Mouse (Mus musculus): ENCODE measurements around the gene Cux1.

The Cux1 gene

DNA sequence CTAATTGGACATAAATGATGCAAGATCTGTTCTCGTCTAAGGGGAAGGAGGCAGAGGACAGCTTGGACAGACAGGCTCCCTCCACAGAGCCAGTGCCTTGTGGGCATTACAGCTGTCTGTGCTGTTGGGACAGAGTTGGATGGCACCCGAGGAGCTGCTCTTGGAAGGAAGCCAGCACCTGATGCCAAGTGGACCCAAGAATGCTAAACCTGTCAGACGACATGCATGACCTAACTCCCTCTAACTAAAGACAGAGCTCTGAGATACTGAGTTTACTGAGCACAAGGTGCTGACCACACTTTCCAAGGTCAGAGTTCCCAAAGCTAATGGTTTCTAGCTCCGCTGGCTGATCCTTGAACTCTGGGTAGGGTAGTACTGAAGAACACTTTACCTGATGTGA is 255.1 kb downstream of the Cux1 start:
- no peak for DNase-seq (ENCODE audit: low spot score)

GRCm38 (mm10) chr5:136306254-136306653 is 261.0 kb downstream of the Cux1 start:
- DNase-seq (ENCODE audit: low spot score) = no peak

DNA sequence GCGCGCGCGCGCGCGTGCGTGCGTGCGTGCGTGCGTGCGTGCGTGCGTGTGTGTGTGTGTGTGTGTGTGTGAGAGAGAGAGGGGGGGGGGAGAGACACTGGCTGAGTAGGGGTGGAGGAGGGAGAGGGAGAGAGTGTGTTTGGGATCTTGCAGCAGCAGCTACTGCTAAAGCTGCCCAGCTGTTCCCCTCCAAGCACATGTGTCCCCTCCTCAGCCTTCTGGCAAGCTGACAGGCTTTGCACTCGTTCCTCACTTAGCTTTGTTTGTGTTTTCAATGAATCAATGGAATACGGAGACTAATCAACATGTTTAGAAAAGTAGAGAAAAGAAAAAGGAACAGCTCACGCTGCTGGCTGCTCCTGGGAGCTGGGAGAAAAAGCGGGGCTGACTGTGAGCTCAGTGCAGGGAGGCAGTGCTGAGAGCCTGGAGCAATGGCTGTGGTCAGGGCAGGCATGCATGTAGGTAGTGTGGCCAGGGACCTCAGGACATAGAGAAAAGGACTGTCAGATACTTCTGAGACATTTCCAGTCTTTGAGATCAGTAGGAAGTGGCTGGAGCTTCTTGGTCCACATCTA is 263.8 kb downstream of the Cux1 start:
- no peak for DNase-seq (ENCODE audit: low spot score)

GRCm38 (mm10) chr5:136300880-136301279 is 266.4 kb downstream of the Cux1 start:
- no peak for DNase-seq (ENCODE audit: low spot score)

- DNase-seq (ENCODE audit: low spot score) = no peak
Measured at GRCm38 (mm10) chr5:136297691-136298090, 269.6 kb downstream of the Cux1 start.

DNA sequence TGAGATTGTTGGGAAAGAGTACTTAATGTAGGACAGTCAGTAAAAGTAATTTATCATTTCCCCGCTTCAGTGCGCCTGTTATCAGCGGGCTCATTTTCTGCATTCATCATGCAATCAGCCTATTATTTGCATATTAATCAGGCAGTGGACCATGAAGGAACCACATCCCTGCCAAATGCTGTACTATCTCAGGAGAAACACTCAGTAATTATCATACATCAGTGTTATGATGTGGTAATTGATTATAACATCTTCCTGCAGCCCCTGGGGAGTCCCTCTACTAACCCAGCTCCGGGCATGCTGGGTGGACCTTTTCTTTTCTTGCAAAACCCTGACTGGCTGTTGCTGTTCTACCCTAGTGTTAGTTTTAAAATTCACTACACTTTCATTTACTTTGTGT is 270.4 kb downstream of the Cux1 start:
- no peak for DNase-seq (ENCODE audit: low spot score)

DNA sequence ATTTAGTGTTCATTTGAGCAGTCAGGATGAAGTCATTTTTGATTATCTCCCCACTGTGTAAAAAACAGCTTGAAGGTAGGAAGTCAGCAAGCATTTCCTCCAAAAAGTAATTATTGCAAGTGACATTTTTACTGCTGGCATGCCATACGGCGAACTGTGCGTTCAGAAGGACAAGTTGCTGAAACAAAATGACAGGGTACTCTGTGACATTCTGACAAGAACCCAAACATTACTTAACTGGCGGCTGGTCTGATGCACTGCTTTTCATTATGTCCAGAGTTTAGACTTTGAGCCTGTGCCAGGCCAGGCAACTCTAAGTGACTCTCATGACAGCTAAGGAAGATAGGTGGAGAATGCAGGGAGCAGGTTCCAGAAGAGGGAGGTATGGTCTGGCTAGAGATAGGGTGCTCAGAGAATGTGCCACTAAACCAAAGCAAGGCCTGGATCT is 274.3 kb downstream of the Cux1 start:
- DNase-seq (ENCODE audit: low spot score) = no peak

GRCm38 (mm10) chr5:136292361-136292760 is 274.9 kb downstream of the Cux1 start:
- no peak for DNase-seq (ENCODE audit: low spot score)

DNA sequence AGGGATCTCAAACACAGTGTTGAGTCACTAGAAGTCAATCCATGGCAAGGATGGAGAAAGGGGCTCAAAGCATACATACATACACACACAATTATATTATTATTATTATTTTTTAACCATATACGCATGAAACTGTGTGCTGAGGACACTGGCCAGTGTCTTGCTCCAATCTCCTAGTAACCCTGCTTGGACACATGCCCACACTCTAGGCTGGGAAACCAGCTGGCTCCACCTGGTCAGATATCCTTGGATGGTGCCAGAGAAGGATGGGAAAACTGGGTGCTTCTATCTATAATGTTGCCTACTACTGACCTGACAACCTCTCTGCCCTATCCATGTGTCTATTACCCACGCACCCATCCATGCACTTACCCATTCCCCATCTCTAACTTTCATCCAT is 275.7 kb downstream of the Cux1 start:
- DNase-seq (ENCODE audit: low spot score) = no peak

DNA sequence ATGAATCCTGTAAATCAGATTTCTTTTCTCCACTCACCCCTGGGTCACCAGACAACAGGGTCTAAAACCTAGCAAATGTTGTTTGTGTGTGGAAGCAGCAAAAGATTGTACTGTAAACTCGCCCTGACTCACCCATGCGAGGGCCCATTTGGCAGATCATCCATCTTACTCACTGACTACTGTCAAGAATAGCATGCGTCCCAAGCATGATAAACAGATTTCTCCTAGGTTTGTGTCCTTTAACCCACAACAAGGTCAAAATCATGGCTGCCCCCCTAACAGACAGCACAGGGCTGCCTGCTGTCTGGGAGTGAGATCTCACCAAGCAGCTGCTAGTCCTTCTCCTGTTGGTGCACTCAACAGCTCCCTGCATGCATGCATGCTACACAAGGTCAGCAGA is 277.5 kb downstream of the Cux1 start:
- no peak for DNase-seq (ENCODE audit: low spot score)

GRCm38 (mm10) chr5:136288351-136289081 is 278.8 kb downstream of the Cux1 start:
- DNase-seq (ENCODE audit: low spot score) = no peak

GRCm38 (mm10) chr5:136286566-136286965 is 280.7 kb downstream of the Cux1 start:
- no peak for DNase-seq (ENCODE audit: low spot score)

GRCm38 (mm10) chr5:136285106-136285505 is 282.2 kb downstream of the Cux1 start:
- DNase-seq (ENCODE audit: low spot score) = no peak

GRCm38 (mm10) chr5:136281351-136281750 is 285.9 kb downstream of the Cux1 start:
- peak; percentile 15 for DNase-seq (ENCODE audit: low spot score)

DNA sequence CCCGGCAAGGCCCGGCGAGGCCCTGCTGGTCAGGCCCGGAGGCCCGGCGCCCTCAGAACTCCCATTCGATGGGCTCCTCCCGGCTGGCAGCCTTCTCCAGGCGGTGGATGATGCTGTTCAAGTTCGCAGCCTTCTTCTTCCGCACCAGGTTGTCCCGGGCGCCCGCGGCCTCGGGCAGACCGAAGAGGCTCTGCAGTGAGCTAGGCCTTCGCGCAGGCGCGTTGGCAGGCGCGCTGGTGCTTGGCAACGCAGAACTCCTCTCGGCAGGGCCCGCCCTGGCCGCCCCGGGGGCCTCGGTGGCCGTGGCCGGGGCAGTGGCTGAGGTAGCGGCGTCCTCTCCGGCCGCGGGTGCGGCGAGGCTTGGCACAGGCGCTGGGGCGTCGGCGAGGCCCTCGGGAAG is 292.6 kb downstream of the Cux1 start:
- DNase-seq (ENCODE audit: low spot score) = no peak

- DNase-seq (ENCODE audit: low spot score) = no peak
Measured at GRCm38 (mm10) chr5:136269937-136270336, 297.4 kb downstream of the Cux1 start.

DNA sequence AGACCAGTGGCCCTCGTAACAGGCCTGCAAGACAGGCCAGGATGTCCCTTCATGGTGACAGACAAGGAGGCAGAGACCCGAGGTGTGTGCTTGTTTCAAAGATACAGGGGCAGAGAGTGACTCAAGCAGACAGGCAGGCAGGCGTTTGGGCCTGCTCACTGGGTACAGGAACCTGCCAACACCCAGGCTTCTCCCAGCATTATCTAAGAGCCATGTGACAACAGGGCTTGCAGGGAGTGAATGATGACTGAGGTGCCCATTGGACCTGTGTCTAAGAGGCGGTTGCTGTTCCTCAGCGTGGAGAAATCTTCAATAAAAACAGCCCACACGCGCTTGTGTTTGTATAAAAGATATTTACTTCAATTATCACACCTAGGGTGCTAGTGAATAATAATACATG is 301.2 kb downstream of the Cux1 start:
- no peak for DNase-seq (ENCODE audit: low spot score)

DNA sequence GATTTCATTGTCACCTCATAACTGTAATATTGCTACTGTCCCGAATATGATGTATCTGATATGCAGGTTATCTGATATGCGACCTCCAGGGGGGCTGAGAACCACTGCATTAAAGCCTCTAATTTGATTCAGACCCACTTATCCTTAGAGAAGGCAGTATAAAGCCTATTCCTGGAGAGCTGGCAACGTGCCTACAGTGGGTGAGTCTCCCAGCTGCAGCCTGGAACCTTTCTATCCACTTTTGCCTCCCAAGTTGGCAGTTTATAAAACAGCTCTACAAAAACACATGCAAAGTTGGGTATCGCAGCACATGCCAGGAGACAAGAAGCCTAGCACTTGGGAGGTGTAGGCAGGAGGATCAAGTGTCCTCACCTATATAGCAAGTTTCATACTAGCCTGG is 303.9 kb downstream of the Cux1 start:
- DNase-seq (ENCODE audit: low spot score) = no peak

- DNase-seq (ENCODE audit: low spot score) = peak; percentile 31
Measured at GRCm38 (mm10) chr5:136258919-136259318, 308.4 kb downstream of the Cux1 start.

- peak; percentile 55 for DNase-seq (ENCODE audit: low spot score)
Measured at GRCm38 (mm10) chr5:136252899-136253298, 314.4 kb downstream of the Cux1 start.

GRCm38 (mm10) chr5:136251004-136251403 is 316.3 kb downstream of the Cux1 start:
- no peak for DNase-seq (ENCODE audit: low spot score)

GRCm38 (mm10) chr5:136248441-136248840 is 318.8 kb downstream of the Cux1 start:
- no peak for DNase-seq (ENCODE audit: low spot score)

DNA sequence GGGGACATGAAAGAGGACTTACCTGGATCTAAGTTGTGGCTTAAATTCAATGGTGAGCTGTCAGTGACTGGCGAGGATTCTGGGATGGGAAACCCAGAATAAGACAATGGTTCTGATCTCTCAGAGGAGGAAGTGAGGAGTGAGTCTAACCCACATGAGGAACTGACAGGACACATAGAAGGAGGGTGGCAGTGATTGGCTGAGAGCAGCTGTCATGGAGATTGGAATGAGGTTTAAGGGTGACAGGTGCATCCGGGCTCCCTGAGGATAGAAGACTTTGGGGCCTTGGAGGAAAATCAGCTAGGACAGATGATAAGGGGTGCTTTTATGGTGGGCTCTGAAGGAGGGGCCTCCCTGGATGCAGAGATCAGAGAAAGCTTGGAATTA is 320.8 kb downstream of the Cux1 start, which contains the start of gene Sh2b2:
Gene Sh2b2 (minus strand): TSS at position 105 of the 387 bp plus-strand sequence.
- no peak for DNase-seq (ENCODE audit: low spot score)

Data from yolk sac, embryonic 10.5 days (tissue).